Mouse (Mus musculus) ES-Bruce4 (cell line): ENCODE measurements around the gene Tecpr1.

Experiments
- CTCF ChIP-seq: IDR thresholded peaks from one replicate; pipeline ENCODE4 v1.8.1; 2011; ENCODE audit warnings: low read depth, low read length
- EP300 ChIP-seq: IDR thresholded peaks from 2 replicates; pipeline ENCODE4 v1.6.1; 2011; ENCODE audit warnings: low read depth, low read length; ENCODE audit not compliant: insufficient read depth
- POLR2A ChIP-seq: IDR thresholded peaks from one replicate; pipeline ENCODE4 v1.8.1; 2011; ENCODE audit warnings: low read length; ENCODE audit not compliant: insufficient read depth

GRCm38 (mm10) chr5:144214453-144214852 is 9.0 kb downstream of the Tecpr1 start:
- no peak for TF ChIP-seq POLR2A
- TF ChIP-seq CTCF = peak; percentile 97
- no peak for TF ChIP-seq EP300
